Mouse (Mus musculus) thymus, adult 2 months (tissue): ENCODE measurements at regions not wholly inside any gene's neighbourhood (a gene's known extent, or its start where the extent isn't known, plus 50 kb on each side); places are given as distances from the start of the nearest gene placed in this dataset.

ENCODE experiments used
- DNase-seq: peaks from one replicate; pipeline ENCODE4 v3.0.0; 2021
- H3K27ac ChIP-seq: fragments of 200-500 bp; 2 replicates; pipeline ENCODE4 v1.5.1; 2012; ENCODE audit warnings: low read length, control low read depth; ENCODE audit not compliant: control insufficient read depth, insufficient read depth
- H3K27me3 ChIP-seq: fragments of 200-500 bp; 2 replicates; pipeline ENCODE4 v1.6.1; 2012; ENCODE audit warnings: mild to moderate bottlenecking, low read length, moderate library complexity, mixed read lengths; ENCODE audit not compliant: control insufficient read depth, insufficient read depth
- H3K36me3 ChIP-seq: fragments of 200-500 bp; 2 replicates; pipeline ENCODE4 v1.6.1; 2012; ENCODE audit warnings: mild to moderate bottlenecking, low read length, moderate library complexity; ENCODE audit not compliant: control insufficient read depth, insufficient read depth
- H3K4me1 ChIP-seq: fragments of 200-500 bp; replicated peaks from 2 replicates; pipeline ENCODE4 v1.6.1; 2012; ENCODE audit warnings: low read length; ENCODE audit not compliant: control insufficient read depth, insufficient read depth
- H3K4me3 ChIP-seq: fragments of 200-500 bp; 2 replicates; pipeline ENCODE4 v1.5.1; 2012; ENCODE audit warnings: mild to moderate bottlenecking, low read length, control low read depth, moderate library complexity; ENCODE audit not compliant: control insufficient read depth, insufficient read depth
- CTCF ChIP-seq: fragments of 200-500 bp; IDR thresholded peaks from 2 replicates; pipeline ENCODE4 v1.5.1; 2012; ENCODE audit warnings: mild to moderate bottlenecking, control low read depth, low read length, moderate library complexity, borderline replicate concordance; ENCODE audit not compliant: control insufficient read depth, poor library complexity, insufficient read depth; ENCODE audit errors: extremely low read depth
- POLR2A ChIP-seq: fragments of 200-500 bp; IDR thresholded peaks from 2 replicates; pipeline ENCODE4 v1.6.1; 2012; ENCODE audit warnings: mild to moderate bottlenecking, low read length, control low read depth, moderate library complexity; ENCODE audit not compliant: control insufficient read depth, poor library complexity, insufficient read depth; ENCODE audit errors: extremely low read depth
- WGBS: fragments of 180-500 bp; shearing (Covaris S2); methylation state at CpG from one replicate; pipeline ENCODE4 v1.1.7; 2018; 5-methylcytosine and 5-hydroxymethylcytosine counted together

DNA sequence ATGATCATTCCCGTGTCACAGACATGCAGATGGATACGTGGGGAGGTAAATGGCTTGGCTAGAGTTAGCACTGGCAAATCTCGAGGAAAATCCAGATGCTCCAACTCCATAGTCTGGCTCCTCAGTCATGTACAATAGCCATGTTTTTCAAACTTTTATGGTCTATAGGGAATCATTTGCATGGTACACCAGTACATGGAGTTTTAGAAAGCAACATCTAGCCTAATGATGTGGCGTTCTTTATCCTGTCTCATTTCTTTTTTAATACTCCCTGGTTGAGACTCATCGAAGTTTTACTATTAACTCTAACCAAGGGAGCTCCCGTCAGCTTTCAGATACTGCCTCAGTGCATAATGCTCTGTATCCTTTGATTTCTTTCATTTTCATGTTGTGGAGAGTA is 178.0 kb downstream of the Tpbg start:
- WGBS, result 90% methylated on average over 6 of the region's 6 CpGs
- no peaks in the 10 kb centered on the region for H3K27me3 ChIP-seq
- no peak for DNase-seq
- H3K36me3 ChIP-seq, result no peaks in the 10 kb centered on the region
- no peak overlapping the region for H3K27ac ChIP-seq
- H3K4me3 ChIP-seq, result no peak overlapping the region
- H3K4me1 ChIP-seq, result no peaks in the 10 kb centered on the region
- no peak for TF ChIP-seq CTCF
- TF ChIP-seq POLR2A, result no peak

DNA sequence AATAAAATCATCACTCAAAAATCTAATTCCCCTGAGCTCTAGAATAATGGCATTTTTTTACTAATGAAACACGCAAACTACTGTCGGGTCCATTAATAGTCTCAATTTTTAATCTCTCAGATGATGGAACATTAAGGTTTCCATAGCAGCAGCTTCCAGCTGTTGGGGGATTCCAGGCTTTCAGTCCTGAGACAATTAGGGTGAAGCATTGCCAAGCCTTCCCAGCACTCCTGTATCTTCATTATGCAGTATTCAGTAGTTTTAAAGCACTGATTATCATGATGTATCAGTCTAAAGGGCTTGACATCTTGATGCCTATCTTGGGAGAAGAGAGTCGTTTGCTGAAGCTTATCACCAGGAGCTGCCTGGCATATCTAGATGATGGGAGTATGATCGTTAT is 178.6 kb downstream of the Tpbg start:
- Histone ChIP-seq H3K27me3 (no peaks in the 10 kb centered on the region), H3K36me3 (no peaks in the 10 kb centered on the region), H3K4me3 (no peak overlapping the region), H3K4me1 (no peaks in the 10 kb centered on the region), H3K27ac (no peak overlapping the region)
- WGBS, result 92% methylated on average over 4 of the region's 4 CpGs
- no peak for TF ChIP-seq CTCF
- no peak for TF ChIP-seq POLR2A
- DNase-seq, result no peak

DNA sequence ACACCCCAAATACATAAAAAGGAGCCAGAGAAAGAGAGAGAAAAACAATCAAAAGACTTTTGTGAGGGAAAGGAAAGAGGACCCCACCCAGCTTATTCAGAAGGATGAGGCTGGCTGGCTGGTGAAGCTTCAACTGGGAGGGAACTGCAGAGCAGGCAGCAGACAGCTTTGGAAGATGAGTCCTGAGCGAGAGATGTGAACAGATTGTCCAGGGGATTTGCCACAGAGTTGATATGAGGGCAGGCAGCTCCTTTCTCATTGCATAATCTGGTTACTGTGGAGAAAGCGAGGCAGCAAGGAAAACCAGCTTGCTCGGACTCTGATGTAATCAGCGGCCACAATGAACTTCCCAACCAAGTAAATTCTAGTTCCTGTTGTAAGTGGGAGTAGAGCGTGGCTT is 188.6 kb downstream of the Tpbg start:
- Histone ChIP-seq H3K4me1 (no peaks in the 10 kb centered on the region), H3K36me3 (no peaks in the 10 kb centered on the region), H3K27me3 (no peaks in the 10 kb centered on the region), H3K27ac (no peak overlapping the region), H3K4me3 (no peak overlapping the region)
- TF ChIP-seq POLR2A (no peak), CTCF (no peak)
- DNase-seq, result no peak
- WGBS, result 57% methylated on average over 5 of the region's 5 CpGs

DNA sequence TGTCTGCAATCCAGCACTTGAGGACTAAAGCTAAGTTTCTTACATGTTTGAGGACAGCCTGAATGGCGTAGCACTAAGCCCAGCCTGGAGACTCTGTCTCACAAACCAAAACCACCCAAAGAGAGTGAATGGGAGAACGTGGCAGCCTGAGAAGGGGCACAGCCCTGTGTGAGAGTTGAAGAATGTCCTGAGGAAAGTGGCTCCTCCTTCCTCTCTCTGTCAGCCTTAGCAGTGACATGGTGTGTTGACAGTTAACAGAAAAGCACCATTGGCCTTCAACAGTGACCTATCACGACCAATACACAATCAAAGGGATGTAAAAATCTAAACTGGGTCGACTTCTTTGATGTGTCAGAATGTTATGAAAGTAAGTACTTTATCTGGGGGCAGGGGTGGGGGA is 201.9 kb downstream of the Tpbg start:
- 58% methylated on average over 4 of the region's 4 CpGs for WGBS
- DNase-seq, result no peak
- no peaks in the 10 kb centered on the region for H3K27me3 ChIP-seq
- H3K36me3 ChIP-seq, result no peaks in the 10 kb centered on the region
- no peaks in the 10 kb centered on the region for H3K4me1 ChIP-seq
- H3K27ac ChIP-seq, result no peak overlapping the region
- no peak for TF ChIP-seq CTCF
- no peak for TF ChIP-seq POLR2A
- no peak overlapping the region for H3K4me3 ChIP-seq

DNA sequence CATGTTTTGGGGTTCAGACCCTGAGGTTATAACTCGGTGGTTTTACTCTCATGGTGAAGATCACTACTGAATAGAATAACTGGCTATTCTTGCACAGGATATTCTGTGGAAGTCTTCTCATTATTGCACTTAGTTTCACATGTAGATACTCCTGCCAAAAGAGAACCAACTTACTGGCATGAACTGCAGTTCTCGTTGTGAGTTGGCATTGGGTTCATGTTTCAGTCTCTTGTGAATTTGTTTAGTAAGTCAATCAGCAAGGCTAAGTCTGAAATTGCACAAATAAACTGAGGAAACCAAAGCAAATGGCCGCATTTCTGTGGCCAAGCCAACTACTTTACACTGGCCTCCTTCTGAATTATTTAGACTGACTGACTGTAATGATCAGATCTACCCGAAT is 215.9 kb downstream of the Tpbg start:
- Histone ChIP-seq H3K4me3 (no peak overlapping the region), H3K27me3 (no peaks in the 10 kb centered on the region), H3K27ac (no peak overlapping the region), H3K4me1 (no peaks in the 10 kb centered on the region), H3K36me3 (no peaks in the 10 kb centered on the region)
- no peak for TF ChIP-seq POLR2A
- TF ChIP-seq CTCF, result no peak
- DNase-seq, result no peak
- 91% methylated on average over 4 of the region's 4 CpGs for WGBS

DNA sequence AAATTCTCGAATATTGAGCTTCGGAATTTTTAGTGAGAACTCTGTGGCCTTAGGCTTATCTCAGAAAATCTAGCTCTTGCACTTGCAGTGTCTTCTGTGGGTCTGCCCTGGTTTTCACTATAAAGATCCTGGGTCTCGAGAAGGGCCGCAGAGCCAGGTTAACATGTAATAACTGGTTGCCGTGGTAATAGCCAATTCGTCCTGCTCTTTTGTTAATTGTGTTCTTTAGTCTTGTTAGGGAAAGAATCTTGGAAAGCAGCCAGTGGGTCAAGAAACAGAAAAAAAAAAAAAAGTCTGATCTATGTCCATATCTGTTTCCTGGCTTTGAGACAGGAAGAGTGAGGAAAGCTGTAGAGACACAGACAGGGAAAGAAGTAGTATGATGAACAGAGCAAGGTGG is 217.9 kb downstream of the Tpbg start:
- 88% methylated on average over 6 of the region's 6 CpGs for WGBS

DNA sequence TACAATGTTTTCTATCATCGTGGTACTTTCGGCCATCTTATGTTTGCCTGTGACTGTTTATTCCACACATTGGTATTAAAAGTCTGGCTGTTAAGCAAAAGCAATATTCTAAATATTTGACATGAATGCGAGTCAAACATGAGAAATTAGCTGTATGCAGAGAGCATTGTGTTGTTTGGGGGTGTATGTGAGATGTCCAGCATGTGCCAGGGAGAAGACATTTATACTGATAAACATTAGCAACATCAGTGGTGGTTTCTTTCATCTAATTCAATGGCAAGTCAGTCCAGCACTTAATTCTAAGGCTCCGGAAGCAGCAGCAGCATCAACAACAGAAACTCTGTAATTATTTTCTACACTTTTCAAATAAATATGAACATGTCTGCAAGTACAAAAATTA is 219.1 kb downstream of the Tpbg start:
- Histone ChIP-seq H3K27me3 (no peaks in the 10 kb centered on the region), H3K36me3 (no peaks in the 10 kb centered on the region), H3K27ac (no peak overlapping the region), H3K4me1 (no peaks in the 10 kb centered on the region), H3K4me3 (no peak overlapping the region)
- WGBS, result 94% methylated on average over 4 of the region's 4 CpGs
- no peak for TF ChIP-seq POLR2A
- no peak for TF ChIP-seq CTCF
- DNase-seq, result no peak

More for the DNA sequence above, 217.9 kb downstream of the Tpbg start:
- DNase-seq, result no peak
- no peak for TF ChIP-seq POLR2A
- TF ChIP-seq CTCF, result no peak
- Histone ChIP-seq H3K36me3 (no peaks in the 10 kb centered on the region), H3K4me1 (no peaks in the 10 kb centered on the region), H3K4me3 (no peak overlapping the region), H3K27ac (no peak overlapping the region), H3K27me3 (no peaks in the 10 kb centered on the region)
